Mouse (Mus musculus): ENCODE data around the gene Cmip.

Cmip gene

GRCm38 (mm10) chr8:117347556-117347955 is 90.7 kb downstream of the Cmip start:
- in situ Hi-C loops (cut with MboI): no loop called here

- in situ Hi-C loops (cut with MboI): no loop called here
Measured at GRCm38 (mm10) chr8:117348718-117349394, 92.0 kb downstream of the Cmip start.

GRCm38 (mm10) chr8:117349541-117349940 is 92.7 kb downstream of the Cmip start:
- in situ Hi-C loops (cut with MboI): no loop called here

GRCm38 (mm10) chr8:117352098-117352497 is 95.2 kb downstream of the Cmip start:
- in situ Hi-C loops (cut with MboI): no loop called here

- in situ Hi-C loops (cut with MboI): no loop called here
Measured at GRCm38 (mm10) chr8:117355111-117355831, 98.4 kb downstream of the Cmip start.

- in situ Hi-C loops (cut with MboI): no loop called here
Measured at GRCm38 (mm10) chr8:117356109-117356672, 99.3 kb downstream of the Cmip start.

GRCm38 (mm10) chr8:117357491-117358467 is 100.9 kb downstream of the Cmip start:
- in situ Hi-C loops (cut with MboI): no loop called here

GRCm38 (mm10) chr8:117360172-117360930 is 103.5 kb downstream of the Cmip start:
- in situ Hi-C loops (cut with MboI): no loop called here

- in situ Hi-C loops (cut with MboI): no loop called here
Measured at GRCm38 (mm10) chr8:117361595-117362437, 105.0 kb downstream of the Cmip start.

- in situ Hi-C loops (cut with MboI): no loop called here
Measured at GRCm38 (mm10) chr8:117362438-117362726, 105.5 kb downstream of the Cmip start.

GRCm38 (mm10) chr8:117363291-117363690 is 106.4 kb downstream of the Cmip start:
- in situ Hi-C loops (cut with MboI): no loop called here

GRCm38 (mm10) chr8:117364374-117365160 is 107.7 kb downstream of the Cmip start:
- in situ Hi-C loops (cut with MboI): no loop called here

GRCm38 (mm10) chr8:117366475-117366874 is 109.6 kb downstream of the Cmip start:
- in situ Hi-C loops (cut with MboI): no loop called here

GRCm38 (mm10) chr8:117367441-117367840 is 110.6 kb downstream of the Cmip start:
- in situ Hi-C loops (cut with MboI): no loop called here

- in situ Hi-C loops (cut with MboI): no loop called here
Measured at GRCm38 (mm10) chr8:117368781-117369180, 111.9 kb downstream of the Cmip start.

GRCm38 (mm10) chr8:117370009-117370408 is 113.1 kb downstream of the Cmip start:
- in situ Hi-C loops (cut with MboI): no loop called here

GRCm38 (mm10) chr8:117371189-117371588 is 114.3 kb downstream of the Cmip start:
- in situ Hi-C loops (cut with MboI): no loop called here

- in situ Hi-C loops (cut with MboI): no loop called here
Measured at GRCm38 (mm10) chr8:117372070-117372469, 115.2 kb downstream of the Cmip start.

GRCm38 (mm10) chr8:117373001-117373428 is 116.2 kb downstream of the Cmip start:
- in situ Hi-C loops (cut with MboI): no loop called here

- in situ Hi-C loops (cut with MboI): no loop called here
Measured at GRCm38 (mm10) chr8:117374087-117374486, 117.2 kb downstream of the Cmip start.

Measured in mature B cell (primary cell).